Mouse (Mus musculus) olfactory bulb, adult 2 months (tissue): ENCODE data around the gene Fam168b. TPM values are rescaled to one million over a fixed set of nuclear protein-coding genes. Genes with fewer than 3 reads are reported as not detected.

Source experiments
- H3K27ac ChIP-seq: fragments of 200-500 bp; 2 replicates; pipeline ENCODE4 v1.5.1; 2012; ENCODE audit warnings: low read depth, low read length; ENCODE audit not compliant: insufficient read depth
- H3K4me1 ChIP-seq: fragments of 200-500 bp; 2 replicates; pipeline ENCODE4 v1.6.1; 2012; ENCODE audit warnings: low read length; ENCODE audit not compliant: control insufficient read depth, insufficient read depth
- H3K4me3 ChIP-seq: fragments of 200-500 bp; 2 replicates; pipeline ENCODE4 v1.5.1; 2012; ENCODE audit warnings: mild to moderate bottlenecking, low read depth, low read length, moderate library complexity; ENCODE audit not compliant: insufficient read depth
- CTCF ChIP-seq: fragments of 200-500 bp; IDR thresholded peaks from 2 replicates; pipeline ENCODE4 v1.5.1; 2012; ENCODE audit warnings: low read depth, mild to moderate bottlenecking, low read length, moderate library complexity; ENCODE audit not compliant: insufficient read depth
- POLR2A ChIP-seq: fragments of 200-500 bp; IDR thresholded peaks from 2 replicates; pipeline ENCODE4 v1.6.1; 2012; ENCODE audit warnings: mild to moderate bottlenecking, low read depth, low read length, moderate library complexity; ENCODE audit not compliant: insufficient read depth
- WGBS: fragments of 180-500 bp; shearing (Covaris S2); methylation state at CpG from one replicate; pipeline ENCODE4 v1.1.7; 2018; 5-methylcytosine and 5-hydroxymethylcytosine counted together
- polyA plus RNA-seq: library from polyadenylated mRNA; stranded (reverse); fragments of >200 nt; gene quantifications from 2 replicates; pipeline ENCODE4 v1.2.4, GENCODE M21; 2012; ENCODE audit warnings: low replicate concordance; ENCODE audit not compliant: missing spikeins, insufficient read depth, insufficient read length

Fam168b gene
- 285 TPM in 1 of 2 replicates, not detected in the other for polyA plus RNA-seq

DNA sequence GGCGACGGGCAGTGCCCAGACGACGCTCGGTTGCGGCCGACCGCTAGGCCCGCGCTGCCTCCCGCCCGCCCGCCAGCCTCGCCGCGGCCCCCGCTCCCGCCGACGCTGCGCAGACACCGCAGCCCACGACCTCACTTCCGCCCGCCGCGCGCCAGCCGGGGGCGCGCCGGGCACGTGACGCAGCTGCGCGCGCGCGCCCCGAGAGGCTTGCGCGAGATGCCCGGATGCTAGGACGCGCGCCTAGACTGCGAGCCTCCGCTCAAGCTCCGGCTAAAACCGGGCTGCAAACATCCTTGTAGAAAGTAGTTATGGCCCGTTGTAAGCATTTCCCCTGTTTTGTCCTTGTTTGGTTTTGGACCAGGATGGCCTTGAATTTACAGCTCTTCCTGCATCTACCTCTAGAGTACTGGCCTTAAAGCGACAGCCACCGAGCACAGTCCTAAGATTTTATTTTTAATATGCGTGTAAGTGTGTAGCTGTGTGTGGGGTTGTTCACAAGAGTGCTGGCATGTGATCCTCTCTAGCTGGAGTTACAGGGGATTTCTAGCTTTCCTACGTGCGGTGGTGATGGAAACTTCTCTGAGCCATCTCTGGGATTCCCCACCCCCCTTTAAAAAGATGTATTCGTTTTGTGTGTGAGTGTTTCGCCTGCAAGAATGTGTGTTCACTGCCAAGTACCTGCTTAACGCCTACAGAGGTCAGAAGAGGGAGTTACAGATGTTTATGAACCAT, at the start of gene Fam168b:
Gene Fam168b, minus strand, starts transcription at position 179 of the 732 bp plus-strand sequence.
- TF ChIP-seq CTCF = no peak
- TF ChIP-seq POLR2A = peak; percentile 95
- Histone ChIP-seq H3K4me1 (peaks cover 8% of the 10 kb centered on the region), H3K4me3 (peak within 1 kb of the TSS; percentile 60), H3K27ac (peak within 1 kb of the TSS; percentile 88)
- WGBS = under 1% methylated on average over 58 of the region's 59 CpGs

DNA sequence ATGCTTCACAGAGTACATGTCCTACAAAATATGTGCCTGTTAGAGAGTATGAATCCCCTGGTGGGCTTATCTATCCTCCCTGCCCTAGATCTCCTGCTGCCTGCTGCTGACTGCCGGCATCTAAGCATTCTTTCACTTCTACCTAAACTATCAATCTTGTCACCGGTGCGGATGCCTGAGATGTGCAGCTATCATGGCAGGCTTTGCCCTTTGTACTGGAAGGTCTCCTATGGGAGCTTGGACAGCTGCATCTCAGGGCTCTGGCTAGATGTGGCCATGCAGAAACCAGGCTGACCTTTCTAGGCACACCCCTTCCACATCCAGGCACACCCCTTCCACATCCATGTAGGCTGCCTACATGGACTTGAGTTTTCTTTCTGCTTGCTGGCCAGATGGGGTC, 49.6 kb upstream of the Fam168b start:
- TF ChIP-seq POLR2A (no peak), CTCF (no peak)
- H3K4me3 ChIP-seq = no peak overlapping the region
- no peak overlapping the region for H3K27ac ChIP-seq
- 97% methylated on average over 3 of the region's 3 CpGs for WGBS
- H3K4me1 ChIP-seq = 0 out of 2 replicates have a peak, but pooled peaks cover 4% of the 10 kb centered on the region

DNA sequence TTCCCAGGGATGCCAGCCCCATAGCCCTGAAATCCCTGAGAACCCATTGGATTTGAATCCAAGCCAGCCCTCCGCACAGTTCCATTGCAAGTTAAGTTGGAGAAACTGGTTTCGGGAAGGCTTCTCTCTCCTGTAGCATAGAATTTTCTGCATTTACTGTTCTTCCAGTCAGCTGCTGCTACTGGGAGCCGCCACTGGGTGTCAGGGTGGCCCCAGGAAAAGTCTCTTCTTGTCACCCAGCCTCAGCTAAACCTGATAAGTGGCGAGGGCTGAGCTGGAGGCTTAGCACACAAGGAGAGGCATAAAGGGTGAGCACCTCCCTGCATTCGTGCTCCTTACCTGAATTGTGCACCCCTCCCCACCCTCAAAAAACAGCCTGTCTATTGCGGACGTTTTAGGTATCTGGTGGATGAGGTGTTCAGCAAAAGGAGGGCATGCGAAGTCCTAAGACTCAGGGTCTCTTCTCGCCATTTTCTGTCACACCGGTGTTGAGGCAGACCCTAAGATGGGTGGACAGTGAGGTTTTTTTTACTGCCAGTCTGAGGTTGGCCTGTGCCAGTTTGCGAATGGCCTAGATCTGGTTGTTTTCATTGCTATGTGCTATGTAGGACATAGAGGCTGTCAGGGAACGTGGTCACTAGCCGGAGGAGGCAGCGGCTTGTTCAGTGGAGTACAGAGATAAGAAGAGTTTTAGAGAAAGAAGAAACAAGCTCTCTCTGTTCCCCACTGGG, 48.9 kb upstream of the Fam168b start:
- Histone ChIP-seq H3K4me1 (0 out of 2 replicates have a peak, but pooled peaks cover 4% of the 10 kb centered on the region), H3K4me3 (no peak overlapping the region), H3K27ac (no peak overlapping the region)
- 54% methylated on average over 14 of the region's 14 CpGs for WGBS
- TF ChIP-seq CTCF (peak; percentile 62), POLR2A (no peak)

DNA sequence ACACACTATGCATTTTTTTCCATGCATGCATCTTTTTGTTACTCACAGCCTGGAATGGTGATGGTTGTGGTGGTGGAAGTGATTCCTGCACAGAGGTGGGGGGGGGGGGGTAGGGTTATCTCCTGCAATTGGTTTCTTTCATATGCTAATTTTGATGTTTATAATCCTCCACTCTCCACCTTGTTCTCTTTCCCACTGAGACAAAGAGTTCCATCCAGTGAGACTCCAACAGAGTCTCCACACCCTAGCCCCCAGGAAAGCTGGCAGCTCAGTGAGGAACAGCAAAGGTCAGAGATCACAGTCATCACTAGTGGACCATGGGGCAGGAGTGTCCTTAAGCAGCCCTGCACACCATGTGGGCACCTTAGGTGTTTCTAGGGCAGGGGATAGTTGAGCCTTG, 40.9 kb upstream of the Fam168b start:
- no peaks in the 10 kb centered on the region for H3K4me1 ChIP-seq
- no peak for TF ChIP-seq CTCF
- TF ChIP-seq POLR2A = no peak

DNA sequence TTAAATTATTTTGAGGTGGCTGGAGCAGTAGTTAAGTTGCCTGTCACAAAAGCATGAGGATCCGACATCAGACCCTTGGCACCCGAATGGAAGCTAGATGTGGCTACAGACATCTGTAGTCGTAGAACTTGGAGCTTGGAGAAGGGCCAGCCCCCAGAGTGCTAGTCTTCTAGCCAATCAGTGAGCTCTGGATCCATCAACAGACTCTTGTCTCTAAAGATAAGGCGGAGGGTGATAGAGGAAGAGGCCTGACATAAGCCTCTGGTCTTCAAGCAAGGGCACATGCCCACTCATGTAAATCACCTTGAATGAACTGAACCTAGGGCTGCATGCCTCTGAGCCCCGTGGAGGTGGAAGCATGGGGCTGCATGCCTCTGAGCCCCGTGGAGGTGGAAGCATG, 36.7 kb upstream of the Fam168b start:
- TF ChIP-seq POLR2A = no peak
- WGBS = 86% methylated on average over 6 of the region's 6 CpGs

More for the DNA sequence above, 40.9 kb upstream of the Fam168b start:
- H3K4me3 ChIP-seq = no peak overlapping the region
- H3K27ac ChIP-seq = no peak overlapping the region

DNA sequence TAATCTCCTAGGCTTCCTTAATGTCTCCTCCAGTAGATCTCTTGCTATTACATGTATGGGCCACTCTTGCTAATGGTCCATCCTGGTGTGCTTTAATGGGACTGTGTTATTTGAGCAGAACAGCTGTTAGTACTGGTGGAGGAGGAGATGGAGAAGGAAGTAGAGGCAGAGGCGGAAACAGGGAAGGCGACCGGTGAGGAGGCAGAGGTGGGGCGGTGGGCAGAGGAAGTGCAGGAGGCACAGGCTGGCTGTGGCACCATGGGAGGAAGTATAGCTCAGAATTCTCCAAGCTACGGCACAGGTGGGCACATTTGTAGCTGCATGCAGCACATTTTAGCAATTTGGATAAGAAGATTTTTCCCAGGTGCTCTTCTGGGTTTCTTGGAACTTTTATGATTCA, 30.7 kb upstream of the Fam168b start:
- 92% methylated on average over 5 of the region's 5 CpGs for WGBS
- H3K4me1 ChIP-seq = no peaks in the 10 kb centered on the region
- H3K4me3 ChIP-seq = no peak overlapping the region
- TF ChIP-seq CTCF (no peak), POLR2A (no peak)
- H3K27ac ChIP-seq = no peak overlapping the region

More for the DNA sequence above, 36.7 kb upstream of the Fam168b start:
- H3K4me1 ChIP-seq = no peaks in the 10 kb centered on the region
- no peak overlapping the region for H3K4me3 ChIP-seq
- no peak overlapping the region for H3K27ac ChIP-seq

DNA sequence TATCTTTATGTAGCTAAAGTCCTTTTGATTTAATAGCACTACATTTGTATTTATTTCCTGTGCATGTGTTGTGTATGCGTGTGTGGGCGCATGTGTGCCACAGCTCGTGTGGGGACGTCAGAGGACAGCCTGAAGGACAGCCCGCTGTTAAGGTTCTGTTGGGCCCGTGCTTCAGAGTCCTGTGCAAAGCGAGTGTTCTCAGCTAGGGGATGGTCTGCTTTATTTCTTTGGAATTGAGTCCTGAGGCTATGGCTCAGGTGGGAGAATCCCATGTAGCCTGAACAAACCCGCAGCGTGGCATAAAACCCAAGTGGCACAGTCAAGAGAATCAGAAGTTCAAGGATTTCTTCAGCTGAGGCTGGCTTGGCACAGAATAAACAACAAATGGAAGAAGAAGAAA, 28.3 kb upstream of the Fam168b start:
- Histone ChIP-seq H3K27ac (no peak overlapping the region), H3K4me1 (no peaks in the 10 kb centered on the region), H3K4me3 (no peak overlapping the region)
- TF ChIP-seq CTCF (no peak), POLR2A (no peak)
- 95% methylated on average over 9 of the region's 9 CpGs for WGBS

DNA sequence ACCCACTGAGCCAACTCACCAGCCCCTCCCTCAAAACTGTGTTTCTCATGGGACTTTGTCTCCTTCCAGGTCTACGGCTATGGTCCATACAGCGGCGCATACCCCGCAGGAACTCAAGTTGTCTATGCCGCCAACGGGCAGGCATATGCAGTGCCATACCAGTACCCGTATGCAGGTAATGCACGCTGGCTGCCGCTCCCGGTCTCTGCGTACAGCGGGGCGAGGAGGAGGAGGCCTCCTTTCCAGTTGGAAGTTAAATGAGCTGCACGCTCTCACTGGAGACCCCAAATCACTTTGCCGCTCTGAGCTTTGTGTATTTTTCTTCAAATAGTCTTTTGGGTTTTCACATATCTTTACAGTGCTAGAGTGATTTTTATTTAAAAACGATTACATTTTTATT, 26.4 kb upstream of the Fam168b start:
- no peak overlapping the region for H3K27ac ChIP-seq
- no peaks in the 10 kb centered on the region for H3K4me1 ChIP-seq
- TF ChIP-seq POLR2A (no peak), CTCF (no peak)
- H3K4me3 ChIP-seq = no peak overlapping the region
- WGBS = 96% methylated on average over 16 of the region's 16 CpGs

DNA sequence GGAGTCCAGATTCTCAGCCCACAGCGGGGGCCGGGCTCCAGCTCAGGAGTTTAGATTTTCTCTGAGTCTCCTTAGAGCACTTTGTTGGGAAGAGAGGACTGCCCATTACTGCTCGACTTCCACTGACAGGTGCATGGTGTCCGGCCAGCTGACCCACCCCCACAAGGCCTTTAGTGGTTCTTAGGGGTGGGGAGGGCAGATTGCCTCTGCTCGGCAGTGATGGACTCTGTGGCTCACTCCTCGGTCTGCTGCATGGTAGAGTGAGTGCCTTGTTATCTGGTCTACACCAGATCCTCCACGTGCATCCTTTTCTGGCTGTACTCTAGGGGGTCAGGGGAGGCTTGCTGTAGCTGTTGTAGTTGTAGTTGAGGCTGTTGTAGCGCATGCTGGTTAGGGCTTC, 25.5 kb upstream of the Fam168b start:
- Histone ChIP-seq H3K27ac (no peak overlapping the region), H3K4me1 (peaks cover 4% of the 10 kb centered on the region; the same call in 1 of the 2 replicates), H3K4me3 (no peak overlapping the region)
- no peak for TF ChIP-seq CTCF
- TF ChIP-seq POLR2A = no peak
- WGBS = 95% methylated on average over 8 of the region's 8 CpGs
